Mouse (Mus musculus): ENCODE data around the gene Dhrs3. TPM values are rescaled to one million over a fixed set of nuclear protein-coding genes. Genes with fewer than 3 reads are reported as not detected.

Dhrs3 gene
- total and polyA plus RNA-seq, 3 experiments = 7.9 to 37.7 (median 10.5) TPM

DNA sequence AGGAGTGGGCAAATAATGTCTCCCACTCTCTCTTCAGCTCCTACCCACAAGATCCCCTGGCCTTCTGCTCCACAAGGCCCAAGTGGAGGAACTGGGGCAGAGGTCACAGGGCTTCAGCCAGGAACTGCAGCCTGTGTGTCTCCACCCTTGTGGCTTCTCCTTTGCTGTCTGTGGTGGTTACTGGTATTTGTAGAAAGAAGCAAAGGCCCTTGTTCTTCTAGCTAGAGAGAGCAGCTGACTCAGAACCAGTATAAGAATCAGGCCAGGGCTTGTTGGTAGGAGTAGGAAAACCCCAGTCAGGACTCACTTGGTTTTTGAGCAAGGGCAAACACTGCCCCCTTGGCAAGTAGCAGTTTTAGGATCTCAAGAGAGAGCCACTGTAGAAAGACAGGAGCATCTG lies 16.2 kb downstream of the Dhrs3 start (continued):
- TF ChIP-seq CHD2 (IDR thresholded peaks at IDR 0.05; ENCODE audit: low read length) = peak; percentile 71
- TF ChIP-seq ELF1 (IDR thresholded peaks at IDR 0.05; ENCODE audit: low read depth, low read length) = peak; percentile 54; the same call in 1 of the 2 replicates
- TF ChIP-seq EP300 (IDR thresholded peaks at IDR 0.05; ENCODE audit: low read length) = peak; percentile 94
- no peak for TF ChIP-seq UBTF (IDR thresholded peaks at IDR 0.05; ENCODE audit: low read depth, low read length)
- 0 out of 2 replicates have a peak, but pooled peaks have one; percentile 34 for TF ChIP-seq MAX (IDR thresholded peaks at IDR 0.05; ENCODE audit: low read length)
- peak; percentile 68 for TF ChIP-seq BHLHE40 (IDR thresholded peaks at IDR 0.05; ENCODE audit: low read depth, low read length)
- TF ChIP-seq MAZ (IDR thresholded peaks at IDR 0.05; ENCODE audit: low read depth, low read length) = peak; percentile 91
- TF ChIP-seq E2F4 (IDR thresholded peaks at IDR 0.05; ENCODE audit: insufficient replicate concordance, low read depth, low read length) = no peak
- no peak for TF ChIP-seq ZC3H11A (IDR thresholded peaks at IDR 0.05; ENCODE audit: low read depth, low read length)
- peak; percentile 65 for TF ChIP-seq JUN (IDR thresholded peaks at IDR 0.05; ENCODE audit: insufficient read depth, low read depth, low read length)
- peak; percentile 74 for TF ChIP-seq JUND (conservative IDR thresholded peaks at IDR 0.05; ENCODE audit: low read depth, low read length)
- TF ChIP-seq MYC (IDR thresholded peaks at IDR 0.05; ENCODE audit: low read depth, low read length) = no peak
- peak; percentile 49 for TF ChIP-seq SMC3 (IDR thresholded peaks at IDR 0.05; ENCODE audit: low read depth, low read length)
- peak; percentile 20; the same call in 1 of the 2 replicates for TF ChIP-seq ZNF384 (IDR thresholded peaks at IDR 0.05; ENCODE audit: low read depth, low read length)
- no peak for TF ChIP-seq USF1 (IDR thresholded peaks at IDR 0.05; ENCODE audit: low read depth, low read length)
- TF ChIP-seq RCOR1 (conservative IDR thresholded peaks at IDR 0.05; ENCODE audit: low read depth, low read length) = peak; percentile 86
- TF ChIP-seq USF2 (conservative IDR thresholded peaks at IDR 0.05; ENCODE audit: low read depth, low read length) = no peak
- TF ChIP-seq CTCF (conservative IDR thresholded peaks at IDR 0.05 in 1 of 2, IDR thresholded peaks at IDR 0.05 in 1 of 2; ENCODE audit: low read depth in 2 of 2, low read length in 2 of 2) = peak in 1 of 2 experiments; percentile 53; a peak in 2 of 4 replicates
- no peak for TF ChIP-seq NRF1 (IDR thresholded peaks at IDR 0.05; ENCODE audit: low read depth, low read length)
- no peak for TF ChIP-seq KAT2A (IDR thresholded peaks at IDR 0.05; ENCODE audit: insufficient replicate concordance, low read length)
- peak; percentile 28; the same call in 1 of the 2 replicates for TF ChIP-seq POLR2A (IDR thresholded peaks at IDR 0.05; ENCODE audit: low read depth, low read length)
- TF ChIP-seq ZMIZ1 (IDR thresholded peaks at IDR 0.05; ENCODE audit: low read depth, low read length) = peak; percentile 63
- no peak for TF ChIP-seq ZKSCAN1 (IDR thresholded peaks at IDR 0.05; ENCODE audit: borderline replicate concordance, low read depth, low read length)
- no peak for TF ChIP-seq NELFE (IDR thresholded peaks at IDR 0.05; ENCODE audit: low read depth, low read length)

DNA sequence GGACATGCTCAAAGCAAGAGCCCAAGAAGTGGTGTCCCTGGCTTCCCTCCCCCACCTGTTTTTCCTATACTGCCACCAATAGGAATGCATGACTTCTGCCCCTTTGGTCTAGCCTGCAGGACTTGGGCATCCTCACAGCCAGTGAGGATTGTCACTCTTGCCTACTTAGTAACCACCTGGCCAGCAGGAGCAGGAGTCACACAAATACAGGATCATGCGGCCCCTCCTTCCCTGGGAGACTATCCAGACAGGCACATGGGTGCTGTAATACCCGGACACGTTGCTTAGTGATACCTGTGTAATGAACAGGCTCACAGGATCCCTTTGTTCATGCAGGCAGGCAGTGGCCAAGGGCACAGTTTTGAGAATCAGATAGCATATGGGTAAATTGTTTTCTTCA lies 17.7 kb downstream of the Dhrs3 start:
- in situ Hi-C loops (cut with MboI; ENCODE audit: low pct_ligation_motif_present, low pct_unique_long_range_greater_than_20kb, low sequenced_read_pairs) = no loop called here
- Histone ChIP-seq H3K4me3 (replicated peaks in 1 of 3; ENCODE audit: low read depth in 2 of 3, low read length in 2 of 3, poor library complexity in 1 of 3) (no peak overlapping the region), H3K9me3 (replicated peaks; ENCODE audit: low read length) (no peaks in the 10 kb centered on the region), H3K4me1 (ENCODE audit: control insufficient read depth in 1 of 2, insufficient read depth in 2 of 2) (peaks cover 36 to 38% of the 10 kb centered on the region in 2 experiments), H3K4me2 (ENCODE audit: insufficient read depth, low read depth, poor library complexity, severe bottlenecking) (no peak overlapping the region), H3K27me3 (replicated peaks) (no peaks in the 10 kb centered on the region), H3K79me2 (replicated peaks; ENCODE audit: control insufficient read depth, extremely low read depth, insufficient read depth, poor library complexity, severe bottlenecking) (peaks cover 6% of the 10 kb centered on the region), H3K9ac (ENCODE audit: insufficient read depth, low read depth) (no peak overlapping the region), H3K36me3 (replicated peaks in 1 of 2; ENCODE audit: control insufficient read depth in 1 of 2, insufficient read depth in 1 of 2, low read length in 1 of 2) (peaks cover 7 to 17% of the 10 kb centered on the region in 2 experiments), H3K27ac (ENCODE audit: insufficient read depth, low read depth) (no peak overlapping the region)
- DNase-seq (ENCODE audit: extremely low read depth) = no peak
- dilution Hi-C loops (cut with MboI; ENCODE audit: extremely low pct_ligation_motif_present, extremely low pct_unique_long_range_greater_than_20kb, low sequenced_read_pairs) = no loop called here
- TF ChIP-seq CHD1 (IDR thresholded peaks at IDR 0.05; ENCODE audit: low read depth, low read length) (no peak), TBP (conservative IDR thresholded peaks at IDR 0.05; ENCODE audit: low read depth, low read length) (no peak), ELF1 (IDR thresholded peaks at IDR 0.05; ENCODE audit: low read depth, low read length) (no peak), POLR2A (IDR thresholded peaks at IDR 0.05; ENCODE audit: low read depth, low read length) (no peak), ZKSCAN1 (IDR thresholded peaks at IDR 0.05; ENCODE audit: borderline replicate concordance, low read depth, low read length) (no peak), ETS1 (conservative IDR thresholded peaks at IDR 0.05; ENCODE audit: low read depth, low read length) (no peak), KAT2A (IDR thresholded peaks at IDR 0.05; ENCODE audit: insufficient replicate concordance, low read length) (no peak), HCFC1 (IDR thresholded peaks at IDR 0.05; ENCODE audit: low read depth, low read length) (no peak), BHLHE40 (IDR thresholded peaks at IDR 0.05; ENCODE audit: low read depth, low read length) (no peak), POLR2AphosphoS2 (IDR thresholded peaks at IDR 0.05; ENCODE audit: low read depth, low read length) (no peak), IRF4 (IDR thresholded peaks at IDR 0.05; ENCODE audit: low read depth, low read length) (no peak), EP300 (IDR thresholded peaks at IDR 0.05; ENCODE audit: low read length) (no peak), CTCF (conservative IDR thresholded peaks at IDR 0.05 in 1 of 2, IDR thresholded peaks at IDR 0.05 in 1 of 2; ENCODE audit: low read depth in 2 of 2, low read length in 2 of 2) (no peak), MAX (IDR thresholded peaks at IDR 0.05; ENCODE audit: low read length) (no peak), JUN (IDR thresholded peaks at IDR 0.05; ENCODE audit: insufficient read depth, low read depth, low read length) (no peak), MYC (IDR thresholded peaks at IDR 0.05; ENCODE audit: low read depth, low read length) (no peak), RAD21 (IDR thresholded peaks at IDR 0.05; ENCODE audit: low read depth, low read length) (no peak)
